Mouse (Mus musculus) heart, embryonic 11.5 days (tissue): Measurements from ENCODE around the gene Ppp1r3e. TPM values are rescaled to one million over a fixed set of nuclear protein-coding genes. Genes with fewer than 3 reads are reported as not detected.

Experiments
- ATAC-seq: fragments of 200-750 bp; cut with Nextera tagmentation; replicated peaks from 2 replicates; pipeline ENCODE4 v1.8.0; 2017; ENCODE audit warnings: moderate library complexity; ENCODE audit not compliant: insufficient number of reproducible peaks, low FRiP score, low TSS enrichment
- H3K27ac ChIP-seq: fragments of 300-500 bp; sonication (generic); 2 replicates; pipeline ENCODE4 v1.5.1; 2014; ENCODE audit warnings: mild to moderate bottlenecking, low read depth, low read length
- H3K27me3 ChIP-seq: fragments of 300-500 bp; sonication (generic); 2 replicates; pipeline ENCODE4 v1.6.1; 2014; ENCODE audit warnings: mild to moderate bottlenecking, low read length, mixed read lengths; ENCODE audit not compliant: control insufficient read depth, insufficient read depth
- H3K36me3 ChIP-seq: fragments of 300-500 bp; sonication (generic); 2 replicates; pipeline ENCODE4 v1.6.1; 2014; ENCODE audit warnings: mild to moderate bottlenecking, low read length, moderate library complexity, mixed read lengths; ENCODE audit not compliant: control insufficient read depth, insufficient read depth
- H3K4me1 ChIP-seq: fragments of 300-500 bp; sonication (generic); 2 replicates; pipeline ENCODE4 v1.6.1; 2014; ENCODE audit warnings: low read length; ENCODE audit not compliant: control insufficient read depth, insufficient read depth
- H3K4me2 ChIP-seq: fragments of 300-500 bp; sonication (generic); 2 replicates; pipeline ENCODE4 v1.6.1; 2014; ENCODE audit warnings: mild to moderate bottlenecking, moderate library complexity
- H3K4me3 ChIP-seq: fragments of 300-500 bp; sonication (generic); 2 replicates; pipeline ENCODE4 v1.5.1; 2014; ENCODE audit warnings: low read depth, low read length
- H3K9ac ChIP-seq: fragments of 300-500 bp; sonication (generic); 2 replicates; pipeline ENCODE4 v1.6.1; 2014; ENCODE audit warnings: mild to moderate bottlenecking, low read depth, low read length, moderate library complexity
- H3K9me3 ChIP-seq: fragments of 300-500 bp; sonication (generic); replicated peaks from 2 replicates; pipeline ENCODE4 v1.6.1; 2016; ENCODE audit warnings: low read length; ENCODE audit not compliant: control insufficient read depth
- WGBS: fragments of 180-500 bp; shearing (Covaris S2); extraction: QIAGEN DNeasy Blood & Tissue Kit; methylation state at CpG from one replicate; pipeline ENCODE4 v1.1.7; 2014; ENCODE audit not compliant: insufficient replicate concordance; 5-methylcytosine and 5-hydroxymethylcytosine counted together
- polyA plus RNA-seq: library from polyadenylated mRNA; unstranded; fragments of >200 nt; fragmentation: Nextera tagmentation; extraction: Ambion mirVana; gene quantifications from 2 replicates; pipeline ENCODE4 v1.2.1, GENCODE M21; 2014

Ppp1r3e gene
- polyA plus RNA-seq, 1 experiment from 2014 or later: 1.8 TPM

DNA sequence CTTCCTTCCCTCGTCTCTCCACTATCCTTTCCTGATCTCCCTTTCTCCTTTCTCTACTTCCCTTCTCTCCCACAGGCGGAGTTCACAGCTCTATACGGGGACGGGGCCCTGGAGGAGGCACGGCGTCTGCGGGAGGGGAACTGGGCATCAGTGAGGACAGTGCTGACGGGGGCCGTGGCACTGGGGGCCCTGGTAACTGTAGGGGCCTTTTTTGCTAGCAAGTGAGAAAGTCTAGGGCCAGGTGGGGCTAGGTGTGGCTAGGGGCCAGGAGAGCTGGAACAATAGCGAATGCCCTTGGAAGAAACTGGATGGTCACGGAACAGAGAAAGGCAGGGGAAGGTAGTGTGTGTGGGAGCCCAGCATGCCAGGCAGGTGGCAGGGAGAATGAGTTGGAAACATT, 8.0 kb upstream of the Ppp1r3e start:
- no peak overlapping the region for H3K4me3 ChIP-seq
- H3K4me2 ChIP-seq: no peak overlapping the region
- H3K27me3 ChIP-seq: no peaks in the 10 kb centered on the region
- ATAC-seq: no peak
- no peak overlapping the region for H3K9ac ChIP-seq
- WGBS: 87% methylated on average over 11 of the region's 11 CpGs
- no peak overlapping the region for H3K27ac ChIP-seq
- H3K36me3 ChIP-seq: peaks cover 4% of the 10 kb centered on the region; the same call in 1 of the 2 replicates
- H3K4me1 ChIP-seq: peaks cover 13% of the 10 kb centered on the region
- H3K9me3 ChIP-seq: no peaks in the 10 kb centered on the region

- H3K4me3 ChIP-seq: peak overlapping the region; percentile 56
- no peaks in the 10 kb centered on the region for H3K27me3 ChIP-seq
- H3K9me3 ChIP-seq: no peaks in the 10 kb centered on the region
- peak overlapping the region; percentile 78 for H3K9ac ChIP-seq
- no peak; the same call in 1 of the 2 replicates for ATAC-seq
- WGBS: 28% methylated on average over 21 of the region's 21 CpGs
- H3K27ac ChIP-seq: peak overlapping the region; percentile 90; the same call in 1 of the 2 replicates
- H3K4me1 ChIP-seq: peaks cover 13% of the 10 kb centered on the region
- peaks cover 4% of the 10 kb centered on the region; the same call in 1 of the 2 replicates for H3K36me3 ChIP-seq
- H3K4me2 ChIP-seq: peak overlapping the region; percentile 73
Measured at GRCm38 (mm10) chr14:54884022-54884712, 6.8 kb upstream of the Ppp1r3e start.

DNA sequence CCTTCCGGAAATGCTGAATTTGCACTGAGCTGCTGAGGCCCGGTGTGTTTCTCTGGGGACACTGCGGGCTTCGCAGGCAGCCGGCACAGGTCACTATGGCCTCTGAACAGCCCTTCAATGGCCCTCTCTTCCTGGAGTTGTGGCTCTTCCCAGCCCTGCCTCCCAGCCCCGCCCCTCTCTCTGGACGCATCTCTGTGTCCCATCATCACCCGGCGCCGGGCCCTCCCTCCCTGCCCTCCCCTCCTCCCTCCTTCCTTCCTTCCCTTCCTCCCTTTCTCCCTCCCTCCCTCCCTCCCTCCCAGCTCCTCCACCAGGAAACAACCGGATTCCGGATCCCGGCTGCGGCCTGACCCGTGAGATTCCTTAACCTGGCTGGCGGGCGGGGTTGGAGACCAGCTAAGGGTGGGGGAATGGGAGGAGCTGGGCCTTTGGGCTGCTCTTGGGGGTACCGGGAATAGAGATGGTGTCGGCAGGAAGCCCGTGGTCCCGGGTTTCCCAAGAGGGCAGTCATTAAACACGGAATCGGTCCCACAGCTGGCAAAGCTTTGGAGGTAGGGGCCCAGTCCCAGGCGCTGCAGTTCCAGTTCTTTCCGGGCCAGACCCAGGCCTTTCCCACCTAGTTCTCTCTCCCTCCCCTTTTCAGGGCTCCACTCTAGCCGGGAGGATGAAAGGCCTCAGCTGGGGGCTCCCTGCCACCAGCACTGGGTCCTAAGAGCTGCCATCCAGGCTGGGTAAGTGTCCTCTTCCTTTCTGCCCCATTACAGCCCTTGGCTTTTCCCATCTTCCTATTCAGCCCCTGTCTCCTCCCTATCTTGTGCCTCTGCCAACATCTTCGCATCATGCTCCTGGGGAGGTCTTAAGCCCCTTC, 6.0 kb upstream of the Ppp1r3e start, which contains the start of the genes Bcl2l2 and Gm20521:
Bcl2l2 (plus strand) TSS at position 224 of the 868 bp plus-strand sequence.
Gm20521 (plus strand) TSS at position 288 of the 868 bp plus-strand sequence.
- Histone ChIP-seq H3K27me3 (no peaks in the 10 kb centered on the region), H3K9me3 (no peaks in the 10 kb centered on the region), H3K4me2 (peak within 1 kb of the TSS; percentile 73), H3K4me1 (peaks cover 13% of the 10 kb centered on the region), H3K9ac (peak within 1 kb of the TSS; percentile 78), H3K4me3 (peak within 1 kb of the TSS; percentile 56), H3K36me3 (peaks cover 4% of the 10 kb centered on the region; the same call in 1 of the 2 replicates), H3K27ac (peak within 1 kb of the TSS; percentile 90)
- peak; percentile 83 for ATAC-seq
- WGBS: under 1% methylated on average over 27 of the region's 27 CpGs

DNA sequence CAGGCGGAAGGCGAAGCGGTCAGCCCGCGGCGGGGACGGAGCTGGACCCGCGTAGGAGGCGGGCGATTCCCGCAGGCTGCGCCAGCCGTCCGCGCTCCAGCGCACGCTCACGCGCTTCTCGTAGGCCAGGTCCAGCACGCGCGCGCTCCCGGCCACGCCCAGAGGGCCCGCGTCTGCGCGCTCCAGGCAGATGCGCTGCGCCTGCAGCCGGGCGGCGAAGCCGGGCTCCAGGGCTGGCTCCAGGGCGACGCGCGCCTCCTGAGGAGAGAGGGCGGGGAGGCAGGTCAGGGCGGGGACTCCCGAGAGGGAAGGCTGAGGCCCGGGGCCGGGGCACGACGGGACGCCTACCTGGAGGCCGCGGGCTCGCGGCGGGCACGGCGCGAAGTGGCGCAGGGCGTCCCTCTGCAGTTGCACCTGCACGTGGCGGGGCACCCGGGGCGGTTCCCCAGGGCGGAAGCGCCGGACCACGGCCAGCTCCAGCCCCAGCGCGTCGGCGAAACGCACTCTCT, 757 bp downstream of the Ppp1r3e start:
- H3K27me3 ChIP-seq: no peaks in the 10 kb centered on the region
- peak overlapping the region; percentile 91 for H3K4me2 ChIP-seq
- H3K9ac ChIP-seq: peak overlapping the region; percentile 77
- no peaks in the 10 kb centered on the region for H3K36me3 ChIP-seq
- peak; percentile 86 for ATAC-seq
- under 1% methylated on average over 68 of the region's 72 CpGs for WGBS
- H3K9me3 ChIP-seq: no peaks in the 10 kb centered on the region
- H3K4me1 ChIP-seq: peaks cover 10% of the 10 kb centered on the region; the same call in 1 of the 2 replicates
- peak overlapping the region; percentile 73 for H3K27ac ChIP-seq
- peak overlapping the region; percentile 70 for H3K4me3 ChIP-seq

GRCm38 (mm10) chr14:54875844-54876538, 1.4 kb downstream of the Ppp1r3e start:
- H3K9me3 ChIP-seq: no peaks in the 10 kb centered on the region
- no peaks in the 10 kb centered on the region for H3K27me3 ChIP-seq
- peak; percentile 15; the same call in 1 of the 2 replicates for ATAC-seq
- H3K27ac ChIP-seq: peak overlapping the region; percentile 73; the same call in 1 of the 2 replicates
- peaks cover 10% of the 10 kb centered on the region; the same call in 1 of the 2 replicates for H3K4me1 ChIP-seq
- H3K9ac ChIP-seq: peak overlapping the region; percentile 77
- H3K4me2 ChIP-seq: peak overlapping the region; percentile 91
- no peaks in the 10 kb centered on the region for H3K36me3 ChIP-seq
- H3K4me3 ChIP-seq: peak overlapping the region; percentile 70
- 2% methylated on average over 36 of the region's 36 CpGs for WGBS

DNA sequence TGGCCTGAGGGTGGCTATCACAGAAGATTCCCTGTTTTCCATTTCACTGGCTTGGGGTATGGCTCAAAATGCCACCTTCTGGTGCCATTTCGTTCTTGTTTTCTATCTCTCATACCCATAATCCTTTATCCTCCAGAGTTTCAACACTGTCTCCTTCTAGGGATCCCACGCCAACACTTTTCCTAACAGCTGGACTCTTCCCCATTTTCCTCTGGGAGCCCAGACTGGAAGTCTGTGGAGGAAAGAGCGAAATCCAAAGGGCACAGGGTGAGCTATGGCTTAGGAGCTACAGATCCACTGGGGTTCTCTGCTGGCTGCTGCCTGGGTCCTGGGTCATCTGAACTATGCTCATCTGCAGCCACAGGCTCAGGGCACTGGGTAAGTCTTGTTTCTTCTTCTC, 3.2 kb downstream of the Ppp1r3e start:
- Histone ChIP-seq H3K9me3 (no peaks in the 10 kb centered on the region), H3K4me2 (no peak overlapping the region), H3K27me3 (no peaks in the 10 kb centered on the region), H3K4me1 (peaks cover 10% of the 10 kb centered on the region; the same call in 1 of the 2 replicates), H3K4me3 (no peak overlapping the region), H3K9ac (no peak overlapping the region), H3K36me3 (no peaks in the 10 kb centered on the region), H3K27ac (no peak overlapping the region)
- WGBS: 75% methylated on average over 3 of the region's 3 CpGs
- no peak for ATAC-seq

GRCm38 (mm10) chr14:54870861-54871260, 6.5 kb downstream of the Ppp1r3e start, which contains the start of gene Homez:
TSS of gene Homez (minus strand) at chr14:54870961.
- Histone ChIP-seq H3K4me2 (no peak within 1 kb of the TSS), H3K36me3 (no peaks in the 10 kb centered on the region), H3K27ac (no peak within 1 kb of the TSS), H3K4me3 (no peak within 1 kb of the TSS), H3K27me3 (no peaks in the 10 kb centered on the region), H3K9ac (no peak within 1 kb of the TSS), H3K9me3 (no peaks in the 10 kb centered on the region), H3K4me1 (0 out of 2 replicates have a peak, but pooled peaks cover 3% of the 10 kb centered on the region)
- 81% methylated on average over 5 of the region's 5 CpGs for WGBS
- no peak for ATAC-seq

DNA sequence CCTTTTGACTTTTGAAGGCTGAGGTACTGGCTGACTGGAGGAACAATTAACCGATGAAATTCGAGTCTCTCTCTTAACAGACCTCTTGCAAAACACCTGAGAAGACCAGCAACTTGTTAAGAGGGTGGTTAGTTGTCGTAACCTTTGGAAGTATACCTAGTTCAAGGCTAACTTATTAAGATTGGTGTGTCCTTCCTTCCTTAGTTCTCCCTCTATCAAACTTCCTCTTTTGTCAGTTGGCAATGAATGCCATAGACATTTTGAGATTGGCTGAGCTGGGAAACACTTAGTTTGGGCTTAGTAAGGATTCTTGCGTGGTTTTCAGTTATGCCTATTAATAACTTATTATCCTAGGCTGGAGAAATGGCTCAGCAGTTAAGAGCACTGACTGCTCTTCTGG, 9.3 kb downstream of the Ppp1r3e start:
- no peak overlapping the region for H3K9ac ChIP-seq
- H3K4me1 ChIP-seq: no peaks in the 10 kb centered on the region
- no peak for ATAC-seq
- no peak overlapping the region for H3K4me2 ChIP-seq
- H3K27ac ChIP-seq: no peak overlapping the region
- WGBS: 85% methylated on average over 4 of the region's 4 CpGs
- no peaks in the 10 kb centered on the region for H3K27me3 ChIP-seq
- no peak overlapping the region for H3K4me3 ChIP-seq
- H3K36me3 ChIP-seq: no peaks in the 10 kb centered on the region
- H3K9me3 ChIP-seq: no peaks in the 10 kb centered on the region
